Mouse (Mus musculus): ENCODE measurements around the gene Hnf1a.

GRCm38 (mm10) chr5:114978473-114978872, 7.6 kb upstream of the Hnf1a start:
- TF ChIP-seq CTCF (conservative IDR thresholded peaks at IDR 0.05; ENCODE audit: low read length) (no peak), POU5F1 (IDR thresholded peaks at IDR 0.05; ENCODE audit: borderline replicate concordance, low read length) (no peak)

All from E14TG2a.4 (cell line).